Mouse (Mus musculus) forebrain, postnatal 0 days (tissue): ENCODE data around the gene Siae. TPM values are rescaled to one million over a fixed set of nuclear protein-coding genes. Genes with fewer than 3 reads are reported as not detected.
A peak's percentile ranks its signal among the peaks of the same experiment; 100 is the strongest.

ENCODE experiments used
- ATAC-seq: fragments of 200-750 bp; cut with Nextera tagmentation; 2 replicates; pipeline ENCODE4 v1.8.0; 2017; ENCODE audit warnings: mild to moderate bottlenecking, moderate library complexity
- DNase-seq: peaks from one replicate; pipeline ENCODE4 v3.0.0-alpha.2; 2015
- H3K27ac ChIP-seq: fragments of 300-500 bp; sonication (generic); 2 replicates; pipeline ENCODE4 v1.5.1; 2014; ENCODE audit warnings: low read depth, mild to moderate bottlenecking, antibody characterized with exemption, low read length, moderate library complexity, mixed read lengths
- H3K27me3 ChIP-seq: fragments of 300-500 bp; sonication (generic); 2 replicates; pipeline ENCODE4 v1.6.1; 2014; ENCODE audit warnings: mild to moderate bottlenecking, low read length, mixed read lengths; ENCODE audit not compliant: insufficient read depth
- H3K36me3 ChIP-seq: fragments of 300-500 bp; sonication (generic); 2 replicates; pipeline ENCODE4 v1.6.1; 2014; ENCODE audit warnings: mild to moderate bottlenecking, moderate library complexity; ENCODE audit not compliant: insufficient read depth
- H3K4me1 ChIP-seq: fragments of 300-500 bp; sonication (generic); 2 replicates; pipeline ENCODE4 v1.6.1; 2014; ENCODE audit warnings: antibody characterized with exemption; ENCODE audit not compliant: insufficient read depth
- H3K4me2 ChIP-seq: fragments of 300-500 bp; sonication (generic); 2 replicates; pipeline ENCODE4 v1.6.1; 2014; ENCODE audit warnings: low read depth, mild to moderate bottlenecking, moderate library complexity
- H3K4me3 ChIP-seq: fragments of 300-500 bp; sonication (generic); 2 replicates; pipeline ENCODE4 v1.5.1; 2014; ENCODE audit warnings: low read depth, low read length, mixed read lengths
- H3K9ac ChIP-seq: fragments of 300-500 bp; sonication (generic); 2 replicates; pipeline ENCODE4 v1.6.1; 2014; ENCODE audit warnings: mild to moderate bottlenecking
- H3K9me3 ChIP-seq: fragments of 300-500 bp; sonication (generic); 2 replicates; pipeline ENCODE4 v1.6.1; 2016; ENCODE audit warnings: low read length
- CTCF ChIP-seq: sonication (generic); IDR thresholded peaks from 2 replicates; pipeline ENCODE4 v1.5.1; 2016; ENCODE audit warnings: antibody characterized with exemption, control low read depth, low read depth
- WGBS: fragments of 180-500 bp; shearing (Covaris S2); extraction: QIAGEN DNeasy Blood & Tissue Kit; methylation state at CpG from one replicate; pipeline ENCODE4 v1.1.7; 2014; 5-methylcytosine and 5-hydroxymethylcytosine counted together
- polyA plus RNA-seq: library from polyadenylated mRNA; unstranded; fragments of >200 nt; fragmentation: Nextera tagmentation; extraction: Ambion mirVana; gene quantifications from 2 replicates; pipeline ENCODE4 v1.2.1, GENCODE M21; 2015
- total RNA-seq: library from RNA; depleted of rRNA; stranded (reverse); fragments of >200 nt; gene quantifications from 2 replicates; pipeline ENCODE4 v1.2.3, GENCODE M21; 2014

Siae gene
- total and polyA plus RNA-seq, 2 experiments from 2014 or later: 13.7 to 13.8 TPM

GRCm38 (mm10) chr9:37615220-37615619 lies 59.7 kb downstream of the Siae start:
- DNase-seq (peak; percentile 32), ATAC-seq (no peak)
- H3K27ac ChIP-seq: no peak overlapping the region

GRCm38 (mm10) chr9:37616770-37617169 lies 61.3 kb downstream of the Siae start:
- H3K4me3 ChIP-seq: no peak overlapping the region
- peak; percentile 78 for TF ChIP-seq CTCF
- ATAC-seq (no peak), DNase-seq (no peak)
- H3K4me2 ChIP-seq: no peak overlapping the region
- 66% methylated on average over 2 of the region's 2 CpGs for WGBS
- no peak overlapping the region for H3K27ac ChIP-seq
- no peaks in the 10 kb centered on the region for H3K27me3 ChIP-seq
- no peaks in the 10 kb centered on the region for H3K36me3 ChIP-seq
- no peak overlapping the region for H3K9ac ChIP-seq
- peaks cover 8% of the 10 kb centered on the region for H3K4me1 ChIP-seq
- no peaks in the 10 kb centered on the region for H3K9me3 ChIP-seq

More at GRCm38 (mm10) chr9:37615220-37615619, 59.7 kb downstream of the Siae start:
- H3K4me1 ChIP-seq: peaks cover 8% of the 10 kb centered on the region
- WGBS: 47% methylated on average over 5 of the region's 5 CpGs
- H3K4me2 ChIP-seq: no peak overlapping the region
- no peak overlapping the region for H3K4me3 ChIP-seq
- no peak overlapping the region for H3K9ac ChIP-seq
- H3K9me3 ChIP-seq: no peaks in the 10 kb centered on the region
- no peak for TF ChIP-seq CTCF
- no peaks in the 10 kb centered on the region for H3K27me3 ChIP-seq
- no peaks in the 10 kb centered on the region for H3K36me3 ChIP-seq

DNA sequence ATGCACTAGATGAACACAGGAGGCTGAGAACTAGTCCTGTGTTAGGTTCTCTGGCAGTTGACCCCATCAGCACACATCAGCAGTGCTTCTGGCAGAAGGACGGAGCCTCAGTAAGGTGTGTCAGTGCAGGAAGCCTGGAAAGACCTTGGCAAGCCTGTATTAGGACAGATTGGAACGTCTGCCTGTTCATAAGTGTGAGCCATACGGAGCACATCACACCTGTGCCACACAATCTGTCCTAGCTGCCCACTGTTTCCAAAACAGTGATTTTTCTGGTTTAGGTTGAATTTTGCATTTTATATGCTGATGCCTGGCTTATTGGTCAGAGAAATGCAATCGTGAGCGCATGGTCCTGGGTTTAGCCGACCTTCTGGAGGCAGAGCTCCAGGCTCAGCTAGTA lies 65.8 kb downstream of the Siae start:
- Histone ChIP-seq H3K36me3 (no peaks in the 10 kb centered on the region), H3K9ac (no peak overlapping the region), H3K27me3 (no peaks in the 10 kb centered on the region), H3K4me1 (peaks cover 14% of the 10 kb centered on the region), H3K4me2 (no peak overlapping the region), H3K27ac (no peak overlapping the region), H3K9me3 (no peaks in the 10 kb centered on the region), H3K4me3 (no peak overlapping the region)
- TF ChIP-seq CTCF: no peak
- DNase-seq: peak; percentile 40
- ATAC-seq: no peak
- 69% methylated on average over 6 of the region's 6 CpGs for WGBS

- WGBS: 57% methylated on average over 3 of the region's 3 CpGs
- H3K27me3 ChIP-seq: no peaks in the 10 kb centered on the region
- no peak overlapping the region for H3K4me3 ChIP-seq
- H3K9ac ChIP-seq: no peak overlapping the region
- TF ChIP-seq CTCF: no peak
- H3K36me3 ChIP-seq: no peaks in the 10 kb centered on the region
- DNase-seq (peak; percentile 71), ATAC-seq (peak; percentile 40)
- no peaks in the 10 kb centered on the region for H3K9me3 ChIP-seq
- peak overlapping the region; percentile 91 for H3K27ac ChIP-seq
- H3K4me1 ChIP-seq: peaks cover 17% of the 10 kb centered on the region
- H3K4me2 ChIP-seq: no peak overlapping the region
These were observed 68.5 kb downstream of the Siae start for GRCm38 (mm10) chr9:37623981-37624380.

DNA sequence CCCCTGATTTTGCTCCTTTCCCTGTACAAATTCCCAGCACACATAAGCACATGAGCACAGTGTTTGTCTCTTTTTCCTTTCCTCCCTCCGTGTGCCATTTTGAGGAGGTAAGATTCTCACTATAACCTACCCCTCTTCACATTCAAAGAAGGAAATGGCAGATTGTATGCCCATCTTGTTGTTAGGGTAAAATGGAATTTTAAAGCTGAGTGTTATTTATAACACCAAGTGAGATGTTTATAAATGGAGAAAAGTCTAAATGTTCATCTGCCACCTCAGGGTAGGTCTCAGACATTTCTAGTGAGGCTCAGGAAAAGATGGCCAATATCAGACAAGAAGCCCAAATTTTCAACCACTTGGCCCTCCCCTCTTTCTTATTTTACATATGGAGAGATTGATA lies 69.0 kb downstream of the Siae start:
- Histone ChIP-seq H3K27ac (peak overlapping the region; percentile 91), H3K9me3 (no peaks in the 10 kb centered on the region), H3K4me1 (peaks cover 17% of the 10 kb centered on the region), H3K4me2 (no peak overlapping the region), H3K27me3 (no peaks in the 10 kb centered on the region), H3K9ac (no peak overlapping the region), H3K36me3 (no peaks in the 10 kb centered on the region), H3K4me3 (no peak overlapping the region)
- WGBS: 54% methylated on average over 1 of the region's 1 CpGs
- TF ChIP-seq CTCF: no peak
- ATAC-seq (peak; percentile 34), DNase-seq (peak; percentile 53)

DNA sequence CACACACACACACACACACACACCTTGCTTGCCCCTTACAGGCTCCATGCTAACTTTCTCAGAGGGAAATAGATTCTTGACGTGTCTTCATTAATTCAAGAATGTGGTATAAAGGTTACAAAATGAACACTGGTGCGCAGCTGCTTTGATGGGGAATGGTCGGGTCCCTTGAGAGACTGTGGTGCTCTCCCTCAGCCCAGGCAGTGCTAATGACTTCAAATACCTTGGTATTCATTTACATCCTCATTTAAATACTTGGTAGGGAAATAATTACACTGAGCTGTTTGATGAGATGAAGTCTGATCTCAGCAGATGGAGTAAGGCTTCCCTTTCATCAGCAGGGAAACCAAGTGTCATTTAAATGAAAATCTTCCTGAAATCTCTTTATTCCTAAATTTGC lies 69.6 kb downstream of the Siae start:
- Histone ChIP-seq H3K27ac (peak overlapping the region; percentile 91), H3K36me3 (no peaks in the 10 kb centered on the region), H3K4me3 (no peak overlapping the region), H3K4me2 (peak overlapping the region; percentile 38; the same call in 1 of the 2 replicates), H3K27me3 (no peaks in the 10 kb centered on the region), H3K9me3 (no peaks in the 10 kb centered on the region), H3K9ac (peak overlapping the region; percentile 40; the same call in 1 of the 2 replicates), H3K4me1 (peaks cover 17% of the 10 kb centered on the region)
- ATAC-seq (peak; percentile 63), DNase-seq (no peak)
- 9% methylated on average over 3 of the region's 3 CpGs for WGBS
- TF ChIP-seq CTCF: no peak

DNA sequence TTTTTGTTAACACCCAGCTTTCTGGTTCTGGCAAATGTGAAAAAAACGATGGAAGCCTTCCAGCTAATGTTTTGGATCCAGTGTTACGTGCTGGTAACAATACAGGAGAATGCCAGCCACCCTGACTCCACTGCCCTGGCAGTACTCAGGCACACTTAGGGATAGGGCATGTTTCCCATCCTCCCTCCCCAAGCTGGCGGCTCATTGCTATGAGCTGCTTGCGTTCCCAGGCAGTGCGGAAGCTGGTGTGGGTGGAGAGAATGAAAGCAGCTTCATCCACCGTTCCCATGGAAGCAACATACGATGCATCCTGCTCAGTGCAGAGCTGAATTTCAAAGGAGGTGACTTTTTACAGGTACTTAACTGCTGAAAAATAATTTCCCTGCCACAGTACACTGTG lies 70.1 kb downstream of the Siae start:
- Histone ChIP-seq H3K4me3 (0 out of 2 replicates have a peak overlapping the region, but pooled peaks have one; percentile 3), H3K4me2 (peak overlapping the region; percentile 38), H3K4me1 (peaks cover 17% of the 10 kb centered on the region), H3K9me3 (no peaks in the 10 kb centered on the region), H3K27ac (peak overlapping the region; percentile 91), H3K27me3 (no peaks in the 10 kb centered on the region), H3K9ac (peak overlapping the region; percentile 40), H3K36me3 (no peaks in the 10 kb centered on the region)
- DNase-seq (peak; percentile 90), ATAC-seq (peak; percentile 92)
- 8% methylated on average over 7 of the region's 7 CpGs for WGBS
- TF ChIP-seq CTCF: no peak
